Mouse (Mus musculus): ENCODE measurements around the gene Hexb. TPM values are rescaled to one million over a fixed set of nuclear protein-coding genes. Genes with fewer than 3 reads are reported as not detected.

Hexb gene
- total and polyA plus RNA-seq, 3 experiments, result 31.0 to 75.7 (median 37.9) TPM

GRCm38 (mm10) chr13:97184168-97184567 is 14.0 kb downstream of the Hexb start:
- peaks cover 25 to 70% of the 10 kb centered on the region in 2 experiments for H3K36me3 ChIP-seq (replicated peaks in 1 of 2; ENCODE audit: control insufficient read depth in 1 of 2, insufficient read depth in 1 of 2, low read length in 1 of 2)
- in situ Hi-C loops (cut with MboI; ENCODE audit: low pct_ligation_motif_present, low pct_unique_long_range_greater_than_20kb, low sequenced_read_pairs) (no loop called here), dilution Hi-C loops (cut with MboI; ENCODE audit: extremely low pct_ligation_motif_present, extremely low pct_unique_long_range_greater_than_20kb, low sequenced_read_pairs) (no loop called here)
- H3K79me2 ChIP-seq (replicated peaks; ENCODE audit: control insufficient read depth, extremely low read depth, insufficient read depth, poor library complexity, severe bottlenecking), result no peaks in the 10 kb centered on the region
- TF ChIP-seq GABPA (IDR thresholded peaks at IDR 0.05; ENCODE audit: insufficient replicate concordance, low read depth, low read length), result no peak
- TF ChIP-seq SIN3A (IDR thresholded peaks at IDR 0.05; ENCODE audit: low read length), result no peak
- no peak for TF ChIP-seq ZMIZ1 (IDR thresholded peaks at IDR 0.05; ENCODE audit: low read depth, low read length)
- TF ChIP-seq NRF1 (IDR thresholded peaks at IDR 0.05; ENCODE audit: low read depth, low read length), result no peak
- TF ChIP-seq MAFK (IDR thresholded peaks at IDR 0.05; ENCODE audit: insufficient replicate concordance, low read length), result no peak
- no peak for TF ChIP-seq TBP (conservative IDR thresholded peaks at IDR 0.05; ENCODE audit: low read depth, low read length)
- TF ChIP-seq KAT2A (IDR thresholded peaks at IDR 0.05; ENCODE audit: insufficient replicate concordance, low read length), result no peak
- TF ChIP-seq MYC (IDR thresholded peaks at IDR 0.05; ENCODE audit: low read depth, low read length), result no peak
- no peak for TF ChIP-seq PAX5 (IDR thresholded peaks at IDR 0.05; ENCODE audit: low read length)
- TF ChIP-seq IRF4 (IDR thresholded peaks at IDR 0.05; ENCODE audit: low read depth, low read length), result no peak
- no peak for TF ChIP-seq USF2 (conservative IDR thresholded peaks at IDR 0.05; ENCODE audit: low read depth, low read length)
- no peak for TF ChIP-seq POLR2A (IDR thresholded peaks at IDR 0.05; ENCODE audit: low read depth, low read length)
- TF ChIP-seq RCOR1 (conservative IDR thresholded peaks at IDR 0.05; ENCODE audit: low read depth, low read length), result no peak
- TF ChIP-seq EP300 (IDR thresholded peaks at IDR 0.05; ENCODE audit: low read length), result no peak
- TF ChIP-seq MEF2A (IDR thresholded peaks at IDR 0.05; ENCODE audit: borderline replicate concordance, low read depth, low read length), result no peak
- no peak for TF ChIP-seq CHD2 (IDR thresholded peaks at IDR 0.05; ENCODE audit: low read length)
- no peak for TF ChIP-seq UBTF (IDR thresholded peaks at IDR 0.05; ENCODE audit: low read depth, low read length)
- no peak for TF ChIP-seq MXI1 (IDR thresholded peaks at IDR 0.05; ENCODE audit: low read depth, low read length)
- no peak for TF ChIP-seq MAX (IDR thresholded peaks at IDR 0.05; ENCODE audit: low read length)
- TF ChIP-seq ELF1 (IDR thresholded peaks at IDR 0.05; ENCODE audit: low read depth, low read length), result no peak
- H3K27me3 ChIP-seq (replicated peaks), result no peaks in the 10 kb centered on the region
- H3K4me3 ChIP-seq (replicated peaks in 1 of 3; ENCODE audit: low read depth in 2 of 3, low read length in 2 of 3, poor library complexity in 1 of 3), result no peak overlapping the region
- H3K4me1 ChIP-seq (ENCODE audit: control insufficient read depth in 1 of 2, insufficient read depth in 2 of 2), result peaks cover 3 to 27% of the 10 kb centered on the region in 2 experiments
- H3K9ac ChIP-seq (ENCODE audit: insufficient read depth, low read depth), result no peak overlapping the region
- no peak for DNase-seq (ENCODE audit: extremely low read depth)
- H3K4me2 ChIP-seq (ENCODE audit: insufficient read depth, low read depth, poor library complexity, severe bottlenecking), result no peak overlapping the region
- no peaks in the 10 kb centered on the region for H3K9me3 ChIP-seq (replicated peaks; ENCODE audit: low read length)
- no peak overlapping the region for H3K27ac ChIP-seq (ENCODE audit: insufficient read depth, low read depth)

- H3K36me3 ChIP-seq (replicated peaks in 1 of 2; ENCODE audit: control insufficient read depth in 1 of 2, insufficient read depth in 1 of 2, low read length in 1 of 2), result peaks cover 32 to 79% of the 10 kb centered on the region in 2 experiments
Measured at GRCm38 (mm10) chr13:97182821-97183220, 15.3 kb downstream of the Hexb start.

More at GRCm38 (mm10) chr13:97182821-97183220, 15.3 kb downstream of the Hexb start:
- Histone ChIP-seq H3K27ac (ENCODE audit: insufficient read depth, low read depth) (no peak overlapping the region), H3K4me1 (ENCODE audit: control insufficient read depth in 1 of 2, insufficient read depth in 2 of 2) (peaks cover 3 to 18% of the 10 kb centered on the region in 2 experiments), H3K4me3 (replicated peaks in 1 of 3; ENCODE audit: low read depth in 2 of 3, low read length in 2 of 3, poor library complexity in 1 of 3) (no peak overlapping the region), H3K4me2 (ENCODE audit: insufficient read depth, low read depth, poor library complexity, severe bottlenecking) (no peak overlapping the region), H3K9me3 (replicated peaks; ENCODE audit: low read length) (no peaks in the 10 kb centered on the region), H3K27me3 (replicated peaks) (no peaks in the 10 kb centered on the region), H3K9ac (ENCODE audit: insufficient read depth, low read depth) (no peak overlapping the region), H3K79me2 (replicated peaks; ENCODE audit: control insufficient read depth, extremely low read depth, insufficient read depth, poor library complexity, severe bottlenecking) (no peaks in the 10 kb centered on the region)
- DNase-seq (ENCODE audit: extremely low read depth), result no peak
- dilution Hi-C loops (cut with MboI; ENCODE audit: extremely low pct_ligation_motif_present, extremely low pct_unique_long_range_greater_than_20kb, low sequenced_read_pairs), result no loop called here
- no peak for TF ChIP-seq KAT2A (IDR thresholded peaks at IDR 0.05; ENCODE audit: insufficient replicate concordance, low read length)
- no peak for TF ChIP-seq UBTF (IDR thresholded peaks at IDR 0.05; ENCODE audit: low read depth, low read length)
- no peak for TF ChIP-seq NRF1 (IDR thresholded peaks at IDR 0.05; ENCODE audit: low read depth, low read length)
- no peak for TF ChIP-seq MAZ (IDR thresholded peaks at IDR 0.05; ENCODE audit: low read depth, low read length)
- TF ChIP-seq MAFK (IDR thresholded peaks at IDR 0.05; ENCODE audit: insufficient replicate concordance, low read length), result no peak
- TF ChIP-seq TCF12 (IDR thresholded peaks at IDR 0.05; ENCODE audit: low read depth, low read length), result no peak
- no peak for TF ChIP-seq CHD2 (IDR thresholded peaks at IDR 0.05; ENCODE audit: low read length)
- no peak for TF ChIP-seq JUN (IDR thresholded peaks at IDR 0.05; ENCODE audit: insufficient read depth, low read depth, low read length)
- in situ Hi-C loops (cut with MboI; ENCODE audit: low pct_ligation_motif_present, low pct_unique_long_range_greater_than_20kb, low sequenced_read_pairs), result no loop called here
